Mouse (Mus musculus) C2C12 (cell line): ENCODE data around the gene Tpo. TPM values are rescaled to one million over a fixed set of nuclear protein-coding genes. Genes with fewer than 3 reads are reported as not detected.

Experiments
- H3K27me3 ChIP-seq: one replicate; pipeline ENCODE4 v1.6.1; 2011; ENCODE audit not compliant: control insufficient read depth, insufficient read depth, insufficient read length
- H3K36me3 ChIP-seq: one replicate; pipeline ENCODE4 v1.6.1; 2011; ENCODE audit not compliant: control insufficient read depth, insufficient read depth
- H3K4me3 ChIP-seq: one replicate; pipeline ENCODE4 v1.5.1; 2011; ENCODE audit warnings: mild to moderate bottlenecking, control low read depth; ENCODE audit not compliant: poor library complexity, insufficient read depth, severe bottlenecking
- H3K79me2 ChIP-seq: one replicate; pipeline ENCODE4 v1.6.1; 2011; ENCODE audit not compliant: control insufficient read depth, insufficient read depth
- H3K79me3 ChIP-seq: one replicate; pipeline ENCODE4 v1.6.1; 2011; ENCODE audit warnings: low read depth, control low read depth
- H3ac ChIP-seq: one replicate; pipeline ENCODE3; 2011; ENCODE audit warnings: low read depth; ENCODE audit not compliant: control insufficient read depth, insufficient read length
- CEBPB ChIP-seq: IDR thresholded peaks from one replicate; pipeline ENCODE4 v1.6.1; 2011; ENCODE audit warnings: low read depth, mild to moderate bottlenecking, control low read depth, moderate library complexity
- CTCF ChIP-seq: IDR thresholded peaks from one replicate; pipeline ENCODE4 v1.5.1; 2011; ENCODE audit not compliant: control insufficient read depth, insufficient read depth, insufficient read length
- FOSL1 ChIP-seq: IDR thresholded peaks from one replicate; pipeline ENCODE4 v1.8.0; 2011; ENCODE audit warnings: mild to moderate bottlenecking, low read length; ENCODE audit not compliant: poor library complexity, insufficient read depth, severe bottlenecking
- MAX ChIP-seq: IDR thresholded peaks from one replicate; pipeline ENCODE4 v1.6.1; 2011; ENCODE audit warnings: mild to moderate bottlenecking, control low read depth
- MYOD1 ChIP-seq: IDR thresholded peaks from one replicate; pipeline ENCODE4 v1.6.1; 2011; ENCODE audit warnings: low read depth; ENCODE audit not compliant: control insufficient read depth, insufficient read length
- MYOG ChIP-seq: IDR thresholded peaks from one replicate; pipeline ENCODE4 v1.6.1; 2011; ENCODE audit not compliant: control insufficient read depth, insufficient read length; ENCODE audit errors: extremely low read depth
- USF1 ChIP-seq: IDR thresholded peaks from one replicate; pipeline ENCODE4 v1.6.1; 2011; ENCODE audit warnings: low read depth, mild to moderate bottlenecking, control low read depth, moderate library complexity
- polyA plus RNA-seq: library from polyadenylated mRNA; unstranded; fragments of >200 nt; fragmentation: generic; extraction: Trizol; gene quantifications from one replicate; pipeline ENCODE4 v1.2.1, GENCODE M21; 2012; ENCODE audit warnings: missing spikeins

Tpo gene
- polyA plus RNA-seq, 1 experiment, result not detected

- Histone ChIP-seq H3K4me3 (no peak overlapping the region), H3K27me3 (peaks cover 11% of the 10 kb centered on the region), H3K79me3 (no peaks in the 10 kb centered on the region), H3K79me2 (no peaks in the 10 kb centered on the region), H3ac (no peak overlapping the region), H3K36me3 (no peaks in the 10 kb centered on the region)
- TF ChIP-seq CTCF (no peak), MYOD1 (no peak), MAX (no peak), MYOG (no peak), USF1 (no peak)
These were observed 82.2 kb downstream of the Tpo start for GRCm38 (mm10) chr12:30050235-30050634.

DNA sequence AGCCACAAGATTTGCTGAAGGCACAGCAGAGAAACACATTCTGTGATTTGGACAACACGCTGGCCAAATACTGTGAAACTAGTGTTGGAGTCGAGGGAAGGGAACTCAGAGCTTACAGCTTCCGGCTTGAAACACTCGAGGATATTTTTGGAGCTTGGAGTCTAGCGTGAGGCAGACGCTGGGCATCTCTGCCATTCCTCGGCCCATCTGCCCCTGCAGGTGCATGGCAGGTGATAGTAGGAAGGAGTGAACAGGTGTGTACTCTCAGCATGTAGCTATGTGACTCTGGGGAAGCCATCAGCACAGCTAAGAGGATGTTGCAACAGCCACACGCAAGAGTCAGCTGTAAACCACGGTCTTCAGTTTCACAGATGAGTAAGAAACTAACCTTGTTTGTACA is 82.6 kb downstream of the Tpo start:
- H3K79me2 ChIP-seq, result no peaks in the 10 kb centered on the region
- H3K4me3 ChIP-seq, result no peak overlapping the region
- TF ChIP-seq CEBPB (no peak), MYOG (no peak), MAX (no peak), FOSL1 (no peak), MYOD1 (no peak), USF1 (no peak), CTCF (no peak)
- H3K27me3 ChIP-seq, result peaks cover 11% of the 10 kb centered on the region
- H3K79me3 ChIP-seq, result no peaks in the 10 kb centered on the region
- H3ac ChIP-seq, result no peak overlapping the region
- no peaks in the 10 kb centered on the region for H3K36me3 ChIP-seq

- H3K79me3 ChIP-seq, result no peaks in the 10 kb centered on the region
- H3K4me3 ChIP-seq, result no peak overlapping the region
- no peak overlapping the region for H3ac ChIP-seq
- peaks cover 11% of the 10 kb centered on the region for H3K27me3 ChIP-seq
- H3K79me2 ChIP-seq, result no peaks in the 10 kb centered on the region
- TF ChIP-seq USF1 (no peak), MAX (no peak), MYOG (no peak), MYOD1 (no peak), CTCF (no peak), CEBPB (no peak), FOSL1 (no peak)
- H3K36me3 ChIP-seq, result no peaks in the 10 kb centered on the region
These were observed 83.6 kb downstream of the Tpo start for GRCm38 (mm10) chr12:30048848-30049247.

- H3K79me3 ChIP-seq, result no peaks in the 10 kb centered on the region
- H3K4me3 ChIP-seq, result no peak overlapping the region
- TF ChIP-seq USF1 (no peak), CTCF (peak; percentile 16), FOSL1 (no peak)
- H3K79me2 ChIP-seq, result no peaks in the 10 kb centered on the region
- H3K36me3 ChIP-seq, result no peaks in the 10 kb centered on the region
- no peak overlapping the region for H3ac ChIP-seq
- no peaks in the 10 kb centered on the region for H3K27me3 ChIP-seq
These were observed 92.3 kb downstream of the Tpo start for GRCm38 (mm10) chr12:30040150-30040549.

DNA sequence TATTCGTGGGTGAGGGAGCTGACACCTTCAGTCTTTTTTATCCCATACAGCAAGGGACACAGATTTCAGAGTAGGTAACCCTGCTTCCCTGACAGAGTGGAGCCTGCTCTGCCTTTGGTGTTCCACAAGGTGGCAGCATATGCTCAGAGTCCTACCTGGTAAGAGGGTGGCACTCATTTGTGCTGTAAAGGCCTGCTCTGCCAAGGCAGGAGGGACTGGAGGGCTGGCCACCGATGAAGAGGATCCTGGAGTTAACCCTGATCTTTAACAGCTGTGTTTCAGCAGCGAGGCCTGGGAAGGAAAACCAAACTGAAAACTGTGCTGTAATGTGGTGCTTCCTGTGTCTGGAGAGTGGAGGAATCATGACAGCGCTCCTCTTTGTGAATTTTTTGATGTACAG is 92.9 kb downstream of the Tpo start:
- H3K79me3 ChIP-seq, result no peaks in the 10 kb centered on the region
- no peaks in the 10 kb centered on the region for H3K79me2 ChIP-seq
- H3ac ChIP-seq, result no peak overlapping the region
- no peak overlapping the region for H3K4me3 ChIP-seq
- no peaks in the 10 kb centered on the region for H3K27me3 ChIP-seq
- H3K36me3 ChIP-seq, result no peaks in the 10 kb centered on the region
- TF ChIP-seq CEBPB (no peak), CTCF (peak; percentile 79), USF1 (no peak)

GRCm38 (mm10) chr12:30036569-30037055 is 95.8 kb downstream of the Tpo start:
- Histone ChIP-seq H3K27me3 (no peaks in the 10 kb centered on the region), H3ac (no peak overlapping the region), H3K4me3 (no peak overlapping the region), H3K79me2 (no peaks in the 10 kb centered on the region), H3K79me3 (no peaks in the 10 kb centered on the region), H3K36me3 (no peaks in the 10 kb centered on the region)
- TF ChIP-seq FOSL1 (no peak), MYOG (no peak), MYOD1 (no peak), CTCF (no peak), CEBPB (no peak), USF1 (no peak), MAX (peak; percentile 3)
